Mouse (Mus musculus) right cerebral cortex, adult 2 months (tissue): Measurements from ENCODE around the gene Dhrs7.

Experiments
- DNase-seq, 2 experiments: peaks; one replicate each; pipeline ENCODE4 v3.0.0; 2021 to 2022; ENCODE audit warnings: low spot score in 2 of 2

The Dhrs7 gene

GRCm38 (mm10) chr12:72655775-72656174 is 8.9 kb downstream of the Dhrs7 start:
- no peak for DNase-seq

- DNase-seq = peak; percentile 75 to 78
Measured at GRCm38 (mm10) chr12:72654698-72655097, 10.0 kb downstream of the Dhrs7 start.

- DNase-seq = no peak
Measured at GRCm38 (mm10) chr12:72649611-72650330, 14.9 kb downstream of the Dhrs7 start, which contains the start of gene Gm4756. Gm4756 (minus strand) TSS chr12:72649661.

GRCm38 (mm10) chr12:72648921-72649320 is 15.8 kb downstream of the Dhrs7 start:
- DNase-seq = no peak

- DNase-seq = no peak
Measured at GRCm38 (mm10) chr12:72638025-72638424, 26.7 kb downstream of the Dhrs7 start.

GRCm38 (mm10) chr12:72628751-72629150 is 36.0 kb downstream of the Dhrs7 start:
- DNase-seq = no peak

GRCm38 (mm10) chr12:72622853-72623496 is 41.7 kb downstream of the Dhrs7 start:
- no peak for DNase-seq

- no peak for DNase-seq
Measured at GRCm38 (mm10) chr12:72621441-72621840, 43.3 kb downstream of the Dhrs7 start.

GRCm38 (mm10) chr12:72620856-72621255 is 43.9 kb downstream of the Dhrs7 start:
- no peak for DNase-seq

- DNase-seq = no peak
Measured at GRCm38 (mm10) chr12:72612053-72612452, 52.7 kb downstream of the Dhrs7 start.
